Mouse (Mus musculus) limb, embryonic 12.5 days (tissue): ENCODE data around the gene Bdkrb1. TPM values are rescaled to one million over a fixed set of nuclear protein-coding genes. Genes with fewer than 3 reads are reported as not detected.

ENCODE experiments used
- ATAC-seq: fragments of 200-750 bp; cut with Nextera tagmentation; 2 replicates; pipeline ENCODE4 v1.8.0; 2017; ENCODE audit warnings: low read depth, moderate TSS enrichment; ENCODE audit not compliant: insufficient number of reproducible peaks, insufficient read depth, low FRiP score, low TSS enrichment
- H3K27ac ChIP-seq: fragments of 300-500 bp; sonication (generic); 2 replicates; pipeline ENCODE4 v1.5.1; 2016; ENCODE audit warnings: mild to moderate bottlenecking, moderate library complexity
- H3K27me3 ChIP-seq: fragments of 300-500 bp; sonication (generic); 2 replicates; pipeline ENCODE4 v1.6.1; 2016; ENCODE audit warnings: mild to moderate bottlenecking, moderate library complexity
- H3K36me3 ChIP-seq: fragments of 300-500 bp; sonication (generic); 2 replicates; pipeline ENCODE4 v1.6.1; 2016; ENCODE audit warnings: mild to moderate bottlenecking, moderate library complexity
- H3K4me1 ChIP-seq: fragments of 300-500 bp; sonication (generic); replicated peaks from 2 replicates; pipeline ENCODE4 v1.6.1; 2016
- H3K4me2 ChIP-seq: fragments of 300-500 bp; sonication (generic); 2 replicates; pipeline ENCODE4 v1.6.1; 2016; ENCODE audit warnings: mild to moderate bottlenecking, moderate library complexity
- H3K4me3 ChIP-seq: fragments of 300-500 bp; sonication (generic); replicated peaks from 2 replicates; pipeline ENCODE4 v1.5.1; 2016; ENCODE audit warnings: mild to moderate bottlenecking
- H3K9ac ChIP-seq: fragments of 300-500 bp; sonication (generic); replicated peaks from 2 replicates; pipeline ENCODE4 v1.6.1; 2016; ENCODE audit warnings: mild to moderate bottlenecking, moderate library complexity
- H3K9me3 ChIP-seq: fragments of 300-500 bp; sonication (generic); 2 replicates; pipeline ENCODE4 v1.6.1; 2016; ENCODE audit warnings: mild to moderate bottlenecking, moderate library complexity
- WGBS: fragments of 180-500 bp; shearing (Covaris S2); methylation state at CpG from one replicate; pipeline ENCODE4 v1.1.7; 2016; 5-methylcytosine and 5-hydroxymethylcytosine counted together
- polyA plus RNA-seq: library from polyadenylated mRNA; unstranded; fragments of >200 nt; fragmentation: Nextera tagmentation; extraction: Ambion mirVana; gene quantifications from 2 replicates; pipeline ENCODE4 v1.2.1, GENCODE M21; 2016

The Bdkrb1 gene
- polyA plus RNA-seq, 1 experiment from 2014 or later, result not detected

DNA sequence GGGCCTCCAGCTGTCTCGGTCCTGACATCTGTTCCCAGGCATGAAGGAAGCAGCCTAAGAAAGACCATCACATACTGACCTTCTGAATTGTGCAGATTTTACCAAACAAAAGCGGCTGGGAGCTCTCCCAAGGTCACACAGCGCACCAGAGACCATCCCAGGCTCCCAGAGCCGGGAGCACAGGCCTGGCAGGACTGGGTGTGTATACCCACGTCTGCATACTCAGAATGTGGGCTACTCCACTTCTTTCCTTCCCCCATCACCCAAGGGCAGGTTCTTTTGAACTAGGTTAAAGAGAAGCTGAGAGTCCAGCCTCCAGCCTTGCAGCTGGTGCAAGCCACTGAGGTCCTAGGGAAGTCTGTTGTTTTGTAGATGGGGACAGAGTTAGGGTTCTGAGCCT is 3.8 kb upstream of the Bdkrb1 start:
- no peak overlapping the region for H3K27ac ChIP-seq
- H3K9me3 ChIP-seq, result no peaks in the 10 kb centered on the region
- H3K4me2 ChIP-seq, result no peak overlapping the region
- H3K9ac ChIP-seq, result no peak overlapping the region
- 70% methylated on average over 5 of the region's 5 CpGs for WGBS
- H3K4me3 ChIP-seq, result no peak overlapping the region
- no peak for ATAC-seq
- H3K4me1 ChIP-seq, result peaks cover 5% of the 10 kb centered on the region; the same call in 1 of the 2 replicates
- H3K27me3 ChIP-seq, result no peaks in the 10 kb centered on the region
- no peaks in the 10 kb centered on the region for H3K36me3 ChIP-seq

DNA sequence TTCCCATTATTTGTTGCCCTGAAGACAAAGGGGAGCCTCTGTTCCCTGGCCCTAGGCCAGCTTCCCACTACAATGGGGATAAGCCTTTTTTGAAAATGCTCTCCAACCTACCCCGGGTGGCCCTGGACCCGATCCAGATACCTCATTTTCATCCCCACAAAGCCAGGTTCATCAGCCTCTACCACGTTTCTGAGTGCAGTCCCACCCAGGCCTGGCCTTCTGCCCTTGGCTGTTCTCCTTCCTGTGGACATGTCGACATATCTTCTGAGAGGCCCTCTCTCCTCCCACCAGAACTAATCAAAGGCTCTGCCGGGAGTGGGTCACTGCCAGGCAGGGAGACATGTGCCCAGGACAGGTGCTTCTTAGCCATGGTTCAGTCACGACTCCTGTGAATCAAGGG is 1.3 kb upstream of the Bdkrb1 start:
- H3K27ac ChIP-seq, result no peak overlapping the region
- no peaks in the 10 kb centered on the region for H3K27me3 ChIP-seq
- no peak overlapping the region for H3K4me3 ChIP-seq
- no peaks in the 10 kb centered on the region for H3K36me3 ChIP-seq
- H3K9ac ChIP-seq, result no peak overlapping the region
- ATAC-seq, result no peak
- no peak overlapping the region for H3K4me2 ChIP-seq
- 78% methylated on average over 6 of the region's 6 CpGs for WGBS
- H3K4me1 ChIP-seq, result peaks cover 16% of the 10 kb centered on the region
- no peaks in the 10 kb centered on the region for H3K9me3 ChIP-seq

DNA sequence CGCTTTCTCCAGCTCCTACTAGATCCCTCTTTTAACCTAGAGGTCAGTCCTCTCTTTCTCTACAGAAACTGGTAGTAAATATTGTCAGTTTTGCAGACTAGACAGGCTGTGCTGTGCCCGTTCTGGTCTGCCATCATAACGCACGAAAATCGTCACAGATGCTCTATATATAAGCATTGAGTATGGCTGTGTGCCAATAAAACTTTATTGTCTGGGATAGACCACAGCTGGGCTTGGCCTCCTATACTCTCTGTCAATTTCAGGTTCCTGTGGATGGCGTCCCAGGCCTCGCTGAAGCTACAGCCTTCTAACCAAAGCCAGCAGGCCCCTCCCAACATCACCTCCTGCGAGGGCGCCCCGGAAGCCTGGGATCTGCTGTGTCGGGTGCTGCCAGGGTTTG is 1.0 kb downstream of the Bdkrb1 start:
- no peak overlapping the region for H3K9ac ChIP-seq
- no peak for ATAC-seq
- no peak overlapping the region for H3K4me3 ChIP-seq
- WGBS, result 78% methylated on average over 11 of the region's 11 CpGs
- H3K4me2 ChIP-seq, result no peak overlapping the region
- peaks cover 16% of the 10 kb centered on the region for H3K4me1 ChIP-seq
- no peaks in the 10 kb centered on the region for H3K27me3 ChIP-seq
- H3K36me3 ChIP-seq, result no peaks in the 10 kb centered on the region
- no peaks in the 10 kb centered on the region for H3K9me3 ChIP-seq
- H3K27ac ChIP-seq, result no peak overlapping the region

DNA sequence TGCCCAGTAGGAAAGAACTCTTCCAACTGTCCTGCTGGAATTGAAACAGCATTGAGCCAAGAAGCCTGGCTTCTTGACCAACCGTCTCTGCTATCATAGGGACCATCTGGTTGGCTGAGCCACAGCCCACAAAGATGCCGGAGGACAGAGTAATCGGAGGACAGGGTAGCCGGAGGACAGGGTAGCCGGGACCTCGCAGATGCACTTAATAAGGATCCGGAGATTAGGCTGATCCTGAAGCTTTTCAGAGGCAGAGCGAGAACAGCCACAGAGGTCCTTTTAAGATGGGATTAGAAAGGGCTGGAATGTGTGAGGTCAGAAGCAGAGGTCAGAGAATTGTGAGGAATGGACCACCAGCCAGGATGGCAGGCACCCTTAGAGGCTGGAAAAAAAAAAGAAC is 2.3 kb downstream of the Bdkrb1 start:
- H3K36me3 ChIP-seq, result no peaks in the 10 kb centered on the region
- no peak overlapping the region for H3K9ac ChIP-seq
- H3K27me3 ChIP-seq, result no peaks in the 10 kb centered on the region
- H3K9me3 ChIP-seq, result no peaks in the 10 kb centered on the region
- H3K4me1 ChIP-seq, result peaks cover 11% of the 10 kb centered on the region
- 29% methylated on average over 8 of the region's 8 CpGs for WGBS
- no peak for ATAC-seq
- no peak overlapping the region for H3K4me3 ChIP-seq
- no peak overlapping the region for H3K4me2 ChIP-seq
- no peak overlapping the region for H3K27ac ChIP-seq

DNA sequence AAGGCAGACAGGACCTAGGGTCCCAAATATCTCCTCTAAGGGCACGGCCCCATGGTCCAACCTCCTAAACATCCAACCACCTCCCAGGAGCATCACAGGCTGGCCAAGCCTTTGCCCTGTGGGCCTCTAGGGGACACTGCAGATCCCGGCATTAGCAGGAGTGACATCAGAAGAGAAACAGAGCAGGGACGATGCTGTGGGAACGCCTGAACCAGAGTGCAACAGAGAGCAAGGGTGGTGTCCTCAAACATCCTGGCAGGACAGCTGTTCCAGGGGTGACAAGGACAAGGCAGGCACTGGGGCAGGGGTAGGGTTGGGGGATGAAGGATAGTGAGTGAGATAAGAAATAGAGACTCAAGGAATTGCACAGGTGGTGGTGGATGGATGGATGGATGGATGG is 4.0 kb downstream of the Bdkrb1 start:
- Histone ChIP-seq H3K27ac (no peak overlapping the region), H3K4me2 (no peak overlapping the region), H3K4me3 (no peak overlapping the region), H3K9ac (no peak overlapping the region), H3K9me3 (no peaks in the 10 kb centered on the region), H3K27me3 (no peaks in the 10 kb centered on the region), H3K36me3 (no peaks in the 10 kb centered on the region), H3K4me1 (peaks cover 11% of the 10 kb centered on the region)
- 74% methylated on average over 4 of the region's 4 CpGs for WGBS
- no peak for ATAC-seq

DNA sequence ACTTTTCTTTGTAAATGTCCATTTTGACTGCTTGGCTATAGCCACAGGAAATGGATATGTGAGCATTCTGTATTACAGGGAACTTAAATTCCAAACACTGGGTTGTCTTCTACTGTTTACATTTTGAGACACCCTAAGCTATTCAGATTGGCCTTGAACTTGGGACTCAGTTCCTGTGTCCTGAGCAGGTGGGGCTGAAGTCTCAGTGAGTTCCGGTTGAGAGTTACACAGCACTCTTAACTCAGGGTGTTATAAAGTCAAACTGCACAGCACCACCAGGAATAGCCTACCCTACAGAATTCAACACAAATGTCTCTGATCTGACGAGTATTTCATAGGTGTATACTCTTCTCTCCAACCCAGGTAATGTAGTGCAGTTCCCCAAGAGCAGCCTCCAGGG is 8.2 kb downstream of the Bdkrb1 start:
- 89% methylated on average over 2 of the region's 2 CpGs for WGBS

DNA sequence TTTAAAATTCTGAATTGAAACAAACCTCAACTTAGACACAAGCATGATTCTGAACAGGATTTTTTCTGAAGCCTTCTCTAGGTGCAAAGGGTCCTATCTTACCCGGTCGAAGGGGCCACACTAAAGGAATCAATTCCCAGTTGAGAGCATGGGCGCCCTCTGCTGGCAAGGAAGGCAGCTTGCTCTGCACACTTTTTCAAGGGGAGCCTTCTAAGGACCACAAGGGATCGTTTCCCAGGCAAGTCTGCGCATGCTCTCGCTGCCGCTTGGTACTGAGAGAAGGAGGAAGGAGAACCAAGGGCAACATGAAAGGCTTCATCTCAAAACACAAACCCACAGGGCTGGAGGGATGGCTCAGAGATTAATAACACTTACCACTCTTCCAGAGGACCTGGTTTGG is 8.9 kb downstream of the Bdkrb1 start:
- H3K27me3 ChIP-seq, result no peaks in the 10 kb centered on the region
- H3K36me3 ChIP-seq, result peaks cover 21% of the 10 kb centered on the region
- no peak overlapping the region for H3K27ac ChIP-seq
- 19% methylated on average over 7 of the region's 7 CpGs for WGBS
- no peak overlapping the region for H3K9ac ChIP-seq
- H3K4me2 ChIP-seq, result no peak overlapping the region
- no peaks in the 10 kb centered on the region for H3K9me3 ChIP-seq
- no peak for ATAC-seq
- no peaks in the 10 kb centered on the region for H3K4me1 ChIP-seq
- no peak overlapping the region for H3K4me3 ChIP-seq

More for the DNA sequence above, 8.2 kb downstream of the Bdkrb1 start:
- Histone ChIP-seq H3K4me3 (no peak overlapping the region), H3K9me3 (no peaks in the 10 kb centered on the region), H3K27ac (no peak overlapping the region), H3K36me3 (peaks cover 14% of the 10 kb centered on the region), H3K4me2 (no peak overlapping the region), H3K9ac (no peak overlapping the region), H3K27me3 (no peaks in the 10 kb centered on the region), H3K4me1 (no peaks in the 10 kb centered on the region)
- no peak for ATAC-seq

DNA sequence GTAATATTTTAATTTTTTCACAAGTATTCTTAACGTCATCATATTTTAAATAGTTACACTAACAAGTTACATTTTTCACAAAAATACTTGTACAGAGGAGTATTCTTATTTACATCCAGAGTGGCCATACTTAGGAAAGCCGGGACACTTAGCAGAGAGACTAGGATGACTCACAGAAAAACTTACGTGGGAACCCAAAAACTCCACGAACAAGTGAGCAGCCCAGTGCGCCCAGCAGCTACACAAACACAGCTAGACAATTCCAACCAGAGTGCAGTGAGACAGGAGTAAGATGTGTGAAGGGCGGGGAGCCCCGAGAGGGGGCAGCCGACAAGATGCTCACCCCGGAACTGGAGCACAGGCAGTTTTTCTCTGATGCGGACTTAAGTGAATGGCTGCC is 10.7 kb downstream of the Bdkrb1 start:
- Histone ChIP-seq H3K4me3 (no peak overlapping the region), H3K9me3 (no peaks in the 10 kb centered on the region), H3K27ac (no peak overlapping the region), H3K4me2 (no peak overlapping the region), H3K36me3 (peaks cover 39% of the 10 kb centered on the region), H3K27me3 (no peaks in the 10 kb centered on the region), H3K4me1 (no peaks in the 10 kb centered on the region), H3K9ac (no peak overlapping the region)
- 91% methylated on average over 10 of the region's 10 CpGs for WGBS
- no peak for ATAC-seq

DNA sequence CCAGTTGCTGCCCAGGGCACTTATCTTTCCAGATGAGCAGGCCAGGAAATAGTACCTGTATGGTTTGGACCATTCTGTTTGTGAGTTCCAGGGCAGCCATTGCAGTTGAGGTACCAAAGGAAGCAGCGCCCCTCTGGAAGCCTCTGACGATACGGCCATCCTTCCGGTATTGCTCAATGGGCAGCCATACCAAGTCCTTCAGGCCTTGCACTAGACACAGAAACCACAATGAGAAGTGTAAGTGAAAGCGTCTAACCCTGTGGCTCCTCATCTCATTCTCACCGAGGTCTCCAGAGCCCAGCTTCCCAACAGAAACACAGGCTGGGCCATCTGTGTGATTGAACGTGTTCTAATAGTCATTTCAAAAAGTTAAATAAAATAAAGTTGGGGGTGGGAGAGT is 19.2 kb downstream of the Bdkrb1 start:
- WGBS, result 96% methylated on average over 7 of the region's 7 CpGs
- Histone ChIP-seq H3K27me3 (no peaks in the 10 kb centered on the region), H3K4me1 (peaks cover 13% of the 10 kb centered on the region), H3K4me3 (no peak overlapping the region), H3K27ac (no peak overlapping the region), H3K36me3 (peaks cover 83% of the 10 kb centered on the region), H3K9ac (no peak overlapping the region), H3K9me3 (no peaks in the 10 kb centered on the region), H3K4me2 (no peak overlapping the region)
- ATAC-seq, result no peak

DNA sequence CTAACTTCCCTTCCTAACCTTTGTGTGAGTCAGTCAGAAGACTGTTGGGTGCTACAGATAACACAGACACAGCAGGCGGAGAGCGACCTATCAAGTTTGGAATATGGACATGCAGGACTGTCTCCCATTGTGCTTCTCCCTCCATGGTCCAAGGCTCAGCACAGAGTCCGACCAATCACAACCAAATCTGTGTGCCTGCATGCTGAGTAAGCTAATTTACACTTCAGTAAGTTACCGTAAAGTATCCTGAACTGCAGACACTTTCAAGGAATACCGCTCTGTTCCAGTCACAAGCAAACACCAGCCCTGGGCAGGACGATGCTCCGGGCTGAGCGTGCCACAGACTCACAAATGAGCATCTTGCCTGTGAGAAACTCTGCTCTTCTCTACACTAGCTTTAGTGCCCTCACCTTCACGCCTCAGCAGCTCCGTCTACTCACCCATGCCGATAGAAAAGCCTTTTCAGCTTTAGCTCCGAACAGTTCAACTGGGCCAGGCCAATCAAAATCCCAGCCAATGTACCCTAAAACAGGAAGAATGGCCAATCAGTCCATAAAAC is 20.2 kb downstream of the Bdkrb1 start:
- no peak overlapping the region for H3K9ac ChIP-seq
- H3K4me2 ChIP-seq, result no peak overlapping the region
- 92% methylated on average over 12 of the region's 12 CpGs for WGBS
- H3K4me1 ChIP-seq, result peaks cover 13% of the 10 kb centered on the region
- H3K4me3 ChIP-seq, result no peak overlapping the region
- H3K36me3 ChIP-seq, result peaks cover 82% of the 10 kb centered on the region
- no peak for ATAC-seq
- no peaks in the 10 kb centered on the region for H3K9me3 ChIP-seq
- H3K27ac ChIP-seq, result no peak overlapping the region
- no peaks in the 10 kb centered on the region for H3K27me3 ChIP-seq

DNA sequence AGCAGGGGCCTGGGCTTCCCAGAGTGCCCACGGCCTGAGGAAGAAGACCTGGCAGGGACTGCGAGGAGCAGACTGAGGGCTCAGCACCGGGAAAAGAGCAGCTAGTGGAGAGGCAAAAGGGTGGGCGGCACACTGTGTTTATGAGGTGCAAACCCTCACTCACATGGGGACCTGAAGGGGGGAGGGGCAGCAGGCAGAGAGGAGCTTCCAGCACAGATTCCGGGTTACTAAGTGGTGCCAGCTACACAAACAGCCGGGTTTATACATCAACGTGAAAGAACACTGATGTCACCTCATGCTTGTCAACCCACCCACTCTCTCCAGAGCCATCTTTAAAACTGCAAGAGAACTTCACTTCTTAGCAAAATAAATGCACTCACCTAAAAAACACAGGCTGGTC is 22.9 kb downstream of the Bdkrb1 start:
- H3K27ac ChIP-seq, result 0 out of 2 replicates have a peak overlapping the region, but pooled peaks have one; percentile 19
- peaks cover 69% of the 10 kb centered on the region for H3K36me3 ChIP-seq
- H3K9ac ChIP-seq, result no peak overlapping the region
- no peak overlapping the region for H3K4me3 ChIP-seq
- H3K27me3 ChIP-seq, result no peaks in the 10 kb centered on the region
- H3K9me3 ChIP-seq, result no peaks in the 10 kb centered on the region
- no peak overlapping the region for H3K4me2 ChIP-seq
- ATAC-seq, result no peak
- WGBS, result 21% methylated on average over 7 of the region's 7 CpGs
- peaks cover 13% of the 10 kb centered on the region for H3K4me1 ChIP-seq

DNA sequence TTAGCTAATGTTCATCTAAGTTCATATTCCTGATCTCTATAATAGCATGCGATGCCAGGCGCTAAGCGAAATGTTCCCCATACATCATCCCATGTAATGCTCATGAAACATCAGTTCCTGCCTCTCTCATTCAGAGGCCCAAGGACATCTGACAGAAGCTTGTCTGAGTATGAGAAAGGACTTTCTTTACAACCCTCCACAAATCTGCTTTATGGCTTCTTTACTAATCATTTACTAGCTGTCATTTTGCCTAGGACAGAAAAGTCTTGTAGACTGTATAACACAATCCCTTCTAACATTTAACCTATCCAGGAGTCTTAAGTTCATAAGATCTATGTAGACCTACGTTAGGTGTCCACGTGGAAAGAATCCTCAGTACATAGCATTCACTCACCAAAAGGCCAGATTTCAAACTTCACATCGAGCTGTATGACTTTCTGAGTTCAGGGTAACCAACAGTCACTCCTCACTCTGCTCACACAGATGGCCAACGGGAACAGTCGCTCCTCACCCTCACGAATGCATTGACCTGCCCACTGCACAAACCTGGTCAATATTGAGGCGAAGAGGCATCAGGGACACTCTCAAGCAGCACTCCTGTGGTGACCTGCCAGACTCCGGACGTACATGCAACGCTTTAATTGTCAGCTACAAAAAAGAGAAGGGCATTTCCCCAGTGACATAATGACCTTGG is 31.6 kb downstream of the Bdkrb1 start:
- no peak for ATAC-seq
- 94% methylated on average over 13 of the region's 13 CpGs for WGBS
- H3K4me3 ChIP-seq, result no peak overlapping the region
- no peaks in the 10 kb centered on the region for H3K4me1 ChIP-seq
- H3K27ac ChIP-seq, result no peak overlapping the region
- H3K4me2 ChIP-seq, result no peak overlapping the region
- H3K36me3 ChIP-seq, result peaks cover 80% of the 10 kb centered on the region
- no peak overlapping the region for H3K9ac ChIP-seq
- no peaks in the 10 kb centered on the region for H3K27me3 ChIP-seq
- H3K9me3 ChIP-seq, result no peaks in the 10 kb centered on the region
